Mouse (Mus musculus) kidney, postnatal 10 days (tissue): ENCODE measurements around the gene Hspa1l.
A peak's percentile ranks its signal among the peaks of the same experiment; 100 is the strongest.
"Not testable (repeated sequence)": the region's sequence is repeated elsewhere in the genome, so short reads cannot be mapped to it uniquely, and the experiment has no call there.

ENCODE experiments used
- DNase-seq: peaks from one replicate; pipeline ENCODE4 v3.0.0; 2021; ENCODE audit warnings: mixed read lengths

Gene Hspa1l

GRCm38 (mm10) chr17:34951636-34952377 is 20.7 kb upstream of the Hspa1l start:
- no peak for DNase-seq

- peak; percentile 88 for DNase-seq
Measured at GRCm38 (mm10) chr17:34952378-34953040, 20.0 kb upstream of the Hspa1l start.

DNA sequence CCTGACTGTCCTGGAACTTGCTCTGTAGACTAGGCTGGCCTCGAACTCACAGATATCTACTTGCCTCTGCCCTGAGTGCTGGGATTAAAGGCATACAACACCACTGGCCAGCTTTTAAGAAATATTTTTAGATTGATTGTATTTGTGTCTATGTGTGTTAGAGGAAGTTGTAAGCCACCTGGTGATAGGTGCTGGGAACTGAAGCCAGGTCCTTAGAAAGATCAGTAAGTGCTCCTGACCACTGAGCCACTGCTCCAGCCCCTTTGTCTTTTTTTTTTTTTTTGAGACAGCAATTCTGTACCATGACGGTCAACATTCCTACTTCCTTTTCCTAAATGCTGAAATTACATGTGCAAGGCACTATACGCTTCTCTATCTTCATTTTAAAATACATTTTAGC is 19.2 kb upstream of the Hspa1l start:
- no peak for DNase-seq

DNA sequence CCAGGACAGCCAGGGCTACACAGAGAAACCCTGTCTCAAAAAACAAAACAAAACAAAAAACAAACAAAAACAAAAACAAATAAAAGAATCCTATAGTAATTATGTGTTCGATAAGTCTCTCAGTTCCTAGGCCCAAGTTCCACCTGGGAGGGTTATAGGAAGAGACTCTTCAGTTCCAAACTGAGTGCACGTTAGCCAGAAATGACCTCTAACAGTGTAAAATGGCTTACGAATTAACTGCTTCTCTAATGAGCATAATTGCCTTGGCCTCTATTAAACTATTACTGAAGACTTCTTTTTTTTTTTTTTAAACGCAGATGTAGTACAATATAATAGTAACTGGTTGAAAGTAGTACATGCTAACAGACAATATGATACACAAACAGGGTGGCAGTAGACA is 18.6 kb upstream of the Hspa1l start:
- no peak for DNase-seq

DNA sequence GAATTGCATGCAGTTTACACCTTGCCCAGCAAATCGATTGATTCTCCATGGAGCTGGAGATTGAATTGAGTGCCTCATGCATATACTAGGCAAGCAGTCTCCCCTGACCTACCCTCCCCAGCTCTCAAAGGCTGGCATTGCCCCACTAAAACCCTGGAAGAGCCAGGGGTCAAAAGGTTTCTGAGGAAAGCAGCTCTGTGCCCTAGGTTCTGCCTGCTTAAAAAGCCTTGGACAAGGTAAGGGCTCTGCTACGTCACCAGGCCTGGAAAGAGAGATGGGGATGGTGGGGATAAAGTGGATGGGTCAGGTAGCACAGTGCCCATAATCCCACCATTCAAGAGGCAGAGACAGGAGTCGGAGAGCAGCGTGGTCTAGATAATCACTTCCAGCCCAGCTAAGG is 17.7 kb upstream of the Hspa1l start:
- no peak for DNase-seq

DNA sequence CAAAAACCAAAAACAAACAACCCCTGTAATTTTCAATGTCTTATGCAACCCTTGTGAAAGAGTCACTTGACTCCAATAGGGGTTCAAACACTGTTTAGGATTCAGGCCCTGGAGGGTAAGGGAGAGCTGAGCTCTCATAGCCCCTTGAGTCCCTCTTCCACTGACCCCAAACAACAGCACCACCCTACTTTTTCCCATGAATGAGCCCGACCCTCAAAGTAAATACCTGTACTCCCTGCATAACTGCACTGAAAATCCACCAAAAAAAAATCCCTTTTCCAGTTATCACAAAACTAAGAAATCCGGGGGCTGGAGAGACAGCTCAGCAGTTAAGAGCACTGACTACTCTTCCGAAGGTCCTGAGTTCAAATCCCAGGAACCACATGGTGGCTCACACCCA is 16.6 kb upstream of the Hspa1l start:
- DNase-seq, result no peak

DNA sequence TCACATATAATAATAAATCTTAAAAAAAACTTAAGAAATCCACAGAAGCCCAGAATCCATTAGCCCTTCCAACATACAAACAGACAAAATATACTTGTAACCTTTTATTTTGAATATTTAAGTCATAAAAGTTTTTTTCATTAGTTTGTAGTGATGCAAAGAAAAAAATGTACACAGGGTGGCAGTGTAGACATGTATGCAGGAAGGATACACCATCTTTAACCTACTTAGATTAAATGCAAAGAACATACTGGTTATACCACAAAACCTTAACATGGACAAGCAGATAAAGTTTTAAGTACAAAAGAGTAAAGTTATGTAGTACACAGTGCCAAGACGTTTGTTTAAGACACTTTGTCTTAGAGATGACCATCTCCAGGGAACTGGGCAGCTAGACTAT is 16.2 kb upstream of the Hspa1l start:
- no peak for DNase-seq

GRCm38 (mm10) chr17:34957291-34957690 is 15.2 kb upstream of the Hspa1l start:
- DNase-seq, result not testable (repeated sequence)

DNA sequence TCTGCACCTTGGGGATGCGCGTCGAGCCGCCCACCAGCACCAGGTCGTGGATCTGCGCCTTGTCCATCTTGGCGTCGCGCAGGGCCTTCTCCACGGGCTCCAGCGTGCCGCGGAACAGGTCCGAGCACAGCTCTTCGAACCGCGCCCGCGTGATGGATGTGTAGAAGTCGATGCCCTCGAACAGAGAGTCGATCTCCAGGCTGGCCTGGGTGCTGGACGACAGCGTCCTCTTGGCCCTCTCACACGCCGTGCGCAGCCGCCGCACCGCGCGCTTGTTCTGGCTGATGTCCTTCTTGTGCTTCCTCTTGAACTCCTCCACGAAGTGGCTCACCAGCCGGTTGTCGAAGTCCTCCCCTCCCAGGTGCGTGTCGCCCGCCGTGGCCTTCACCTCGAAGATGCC is 14.5 kb upstream of the Hspa1l start:
- DNase-seq, result not testable (repeated sequence)

- not testable (repeated sequence) for DNase-seq
Measured at GRCm38 (mm10) chr17:34958734-34959129, 13.8 kb upstream of the Hspa1l start.

DNA sequence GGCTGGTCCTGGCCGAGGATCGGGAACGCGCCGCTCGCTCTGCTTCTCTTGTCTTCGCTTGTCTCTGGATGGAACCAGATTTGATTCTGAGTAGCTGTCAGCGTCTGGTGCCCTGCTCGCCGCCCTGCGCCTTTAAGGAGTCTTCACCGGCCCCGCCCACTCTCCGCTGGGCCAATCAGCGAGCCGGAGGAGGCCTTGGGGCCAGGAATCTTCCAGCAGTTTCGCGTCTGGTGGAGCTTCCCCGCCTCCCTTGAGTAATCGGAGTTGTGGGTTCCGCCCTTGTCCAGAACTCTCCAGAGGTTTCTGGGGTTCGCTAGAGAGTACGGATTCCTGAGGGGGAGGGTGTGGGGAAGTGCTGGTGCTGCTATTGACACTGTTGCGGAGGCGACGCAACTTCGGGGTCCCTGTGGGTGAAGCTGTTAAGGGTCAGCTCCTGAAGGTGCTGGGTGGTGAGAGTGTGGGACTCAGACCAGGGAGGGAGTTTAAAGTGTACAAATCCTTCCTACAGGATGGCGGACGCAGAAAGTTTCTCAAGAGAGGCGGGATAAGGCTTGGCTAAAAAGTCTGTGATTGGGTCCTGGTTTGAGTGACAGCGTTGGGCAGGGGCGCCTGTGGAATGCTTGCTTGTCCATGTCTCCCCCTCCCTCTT is 13.2 kb upstream of the Hspa1l start, which contains the start of gene Hspa1b:
Gene Hspa1b, minus strand, starts transcription at position 109 of the 649 bp plus-strand sequence.
- peak; percentile 87 for DNase-seq

GRCm38 (mm10) chr17:34959881-34960515 is 12.5 kb upstream of the Hspa1l start:
- peak; percentile 65 for DNase-seq

GRCm38 (mm10) chr17:34960702-34961493 is 11.6 kb upstream of the Hspa1l start:
- DNase-seq, result no peak

DNA sequence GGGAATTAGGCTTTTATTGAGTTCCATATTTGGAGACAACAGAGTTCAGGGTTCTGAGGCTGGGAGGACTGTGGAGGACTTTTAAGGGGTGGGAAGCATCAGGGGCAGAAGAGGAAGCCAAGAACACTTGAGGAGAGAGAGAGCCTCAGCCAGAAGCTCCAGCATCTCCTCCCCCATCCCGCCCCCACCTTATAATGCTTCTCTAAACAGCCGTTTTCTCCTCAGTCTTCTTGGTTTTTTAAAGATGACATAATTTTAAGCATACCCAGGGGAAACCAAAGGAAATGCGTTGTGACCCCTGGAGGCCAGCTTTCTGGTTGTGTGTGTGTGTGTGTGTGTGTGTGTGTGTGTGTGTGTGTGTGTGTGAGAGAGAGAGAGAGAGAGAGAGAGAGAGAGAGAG is 10.4 kb upstream of the Hspa1l start:
- peak; percentile 63 for DNase-seq

- DNase-seq, result no peak
Measured at GRCm38 (mm10) chr17:34962841-34963240, 9.7 kb upstream of the Hspa1l start.

GRCm38 (mm10) chr17:34964640-34965049 is 7.9 kb upstream of the Hspa1l start:
- peak; percentile 58 for DNase-seq

DNA sequence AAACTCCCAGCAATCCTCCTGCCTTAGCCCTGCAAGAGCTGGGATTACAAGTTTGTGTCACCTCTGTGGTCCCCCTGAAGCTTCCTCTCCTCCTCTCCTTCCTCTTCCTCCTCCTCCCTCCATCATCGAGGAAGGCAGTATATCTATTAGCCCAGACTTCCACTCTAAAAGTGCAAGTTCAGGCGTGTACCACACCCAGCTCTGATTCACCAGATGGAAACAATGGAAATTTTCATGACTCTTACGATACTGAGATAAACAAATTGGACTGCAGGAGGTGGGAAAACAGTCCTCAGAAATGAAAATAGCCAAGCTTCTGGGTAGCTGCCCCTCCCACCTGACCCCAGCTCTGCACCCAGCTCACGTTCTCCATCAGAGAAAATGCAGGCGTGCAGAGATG is 6.9 kb upstream of the Hspa1l start:
- DNase-seq, result no peak

DNA sequence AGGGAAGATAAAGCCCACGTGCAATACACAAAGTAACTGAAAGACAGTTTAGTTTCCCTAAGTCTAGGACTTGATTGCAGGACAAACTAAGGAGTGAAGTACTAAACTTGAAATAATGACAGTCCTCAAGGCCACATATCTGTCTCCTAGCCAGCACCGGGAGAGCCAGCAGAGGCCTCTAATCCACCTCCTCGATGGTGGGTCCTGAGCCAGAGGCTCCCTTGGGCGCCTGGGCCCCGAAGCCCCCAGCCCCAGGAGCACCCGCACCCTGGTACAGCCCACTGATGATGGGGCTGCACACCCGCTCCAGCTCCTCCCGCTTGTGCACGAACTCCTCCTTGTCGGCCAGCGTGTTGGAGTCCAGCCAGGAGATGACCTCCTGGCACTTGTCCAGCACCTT is 2.7 kb upstream of the Hspa1l start, which contains the start of gene Gm20481:
Gene Gm20481, plus strand, starts transcription at position 91 of the 400 bp plus-strand sequence.
- not testable (repeated sequence) for DNase-seq

- not testable (repeated sequence) for DNase-seq
Measured at GRCm38 (mm10) chr17:34970850-34971249, 1.7 kb upstream of the Hspa1l start.

DNA sequence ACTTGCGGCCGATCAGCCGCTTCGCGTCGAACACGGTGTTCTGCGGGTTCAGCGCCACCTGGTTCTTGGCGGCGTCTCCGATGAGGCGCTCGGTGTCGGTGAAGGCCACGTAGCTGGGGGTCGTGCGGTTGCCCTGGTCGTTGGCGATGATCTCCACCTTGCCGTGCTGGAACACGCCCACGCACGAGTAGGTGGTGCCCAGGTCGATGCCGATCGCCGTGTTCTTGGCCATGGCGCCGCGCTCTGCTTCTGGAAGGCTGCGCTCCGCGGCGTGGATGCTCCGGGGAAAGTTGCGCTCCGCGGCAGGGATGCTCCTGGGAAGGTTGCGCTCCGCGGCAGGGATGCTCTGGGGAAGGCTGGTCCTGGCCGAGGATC is 822 bp upstream of the Hspa1l start:
- DNase-seq, result not testable (repeated sequence)

- no peak for DNase-seq
Measured at GRCm38 (mm10) chr17:34975581-34976492, 3.3 kb downstream of the Hspa1l start.
